Mouse (Mus musculus) erythroblast, embryonic 14.5 days (primary cell): ENCODE measurements around the gene Zc2hc1c. TPM values are rescaled to one million over a fixed set of nuclear protein-coding genes. Genes with fewer than 3 reads are reported as not detected.

Experiments used
- H3K27me3 ChIP-seq: 2 replicates; pipeline ENCODE4 v1.6.1; 2012; ENCODE audit warnings: inconsistent platforms; ENCODE audit not compliant: control insufficient read depth
- H3K36me3 ChIP-seq: 2 replicates; pipeline ENCODE4 v1.6.1; 2012; ENCODE audit warnings: mild to moderate bottlenecking, inconsistent platforms; ENCODE audit not compliant: control insufficient read depth
- H3K4me1 ChIP-seq: 2 replicates; pipeline ENCODE4 v1.6.1; 2012; ENCODE audit warnings: inconsistent platforms; ENCODE audit not compliant: control insufficient read depth
- H3K4me3 ChIP-seq: replicated peaks from 2 replicates; pipeline ENCODE3; 2012; ENCODE audit warnings: moderate library complexity, mild to moderate bottlenecking, inconsistent platforms
- H3K9me3 ChIP-seq: 2 replicates; pipeline ENCODE4 v1.6.1; 2012; ENCODE audit warnings: low read length, inconsistent platforms, mixed read lengths; ENCODE audit not compliant: control insufficient read depth
- GATA1 ChIP-seq: IDR thresholded peaks from 2 replicates; pipeline ENCODE4 v1.6.1; 2012; ENCODE audit warnings: low read length, inconsistent platforms, mixed read lengths
- TAL1 ChIP-seq: IDR thresholded peaks from 3 replicates; pipeline ENCODE4 v1.6.1; 2012; ENCODE audit warnings: low read length, inconsistent platforms, mixed read lengths
- polyA plus RNA-seq: library from polyadenylated mRNA; stranded (reverse); fragments of >175 nt; gene quantifications from 2 replicates; pipeline ENCODE4 v1.2.3, GENCODE M21; 2012

Zc2hc1c gene
- 0.01 TPM in 1 of 2 replicates, not detected in the other for polyA plus RNA-seq

GRCm38 (mm10) chr12:85288486-85289156 is at the start of gene Zc2hc1c:
Gene Zc2hc1c, plus strand, starts transcription at chr12:85288591.
- H3K36me3 ChIP-seq, result no peaks in the 10 kb centered on the region
- peaks cover 15% of the 10 kb centered on the region for H3K4me1 ChIP-seq
- no peaks in the 10 kb centered on the region for H3K9me3 ChIP-seq
- H3K27me3 ChIP-seq, result peaks cover 31% of the 10 kb centered on the region
- H3K4me3 ChIP-seq, result peak within 1 kb of the TSS; percentile 65
- TF ChIP-seq TAL1 (no peak), GATA1 (no peak)

- Histone ChIP-seq H3K27me3 (no peaks in the 10 kb centered on the region), H3K4me1 (no peaks in the 10 kb centered on the region), H3K36me3 (peaks cover 7% of the 10 kb centered on the region)
These were observed 36.3 kb upstream of the Zc2hc1c start for GRCm38 (mm10) chr12:85252083-85252482.

GRCm38 (mm10) chr12:85256074-85256751 is 32.2 kb upstream of the Zc2hc1c start:
- H3K27me3 ChIP-seq, result no peaks in the 10 kb centered on the region
- H3K36me3 ChIP-seq, result peaks cover 2% of the 10 kb centered on the region
- no peak for TF ChIP-seq TAL1
- no peak for TF ChIP-seq GATA1
- no peaks in the 10 kb centered on the region for H3K9me3 ChIP-seq
- no peak overlapping the region for H3K4me3 ChIP-seq
- H3K4me1 ChIP-seq, result peaks cover 2% of the 10 kb centered on the region; the same call in 1 of the 2 replicates

More at GRCm38 (mm10) chr12:85252083-85252482, 36.3 kb upstream of the Zc2hc1c start:
- Histone ChIP-seq H3K9me3 (peaks cover 7% of the 10 kb centered on the region), H3K4me3 (no peak overlapping the region)
- TF ChIP-seq TAL1, result no peak
- no peak for TF ChIP-seq GATA1

GRCm38 (mm10) chr12:85257008-85257639 is 31.3 kb upstream of the Zc2hc1c start:
- no peaks in the 10 kb centered on the region for H3K9me3 ChIP-seq
- no peak for TF ChIP-seq GATA1
- TF ChIP-seq TAL1, result no peak
- H3K4me1 ChIP-seq, result peaks cover 2% of the 10 kb centered on the region; the same call in 1 of the 2 replicates
- no peak overlapping the region for H3K4me3 ChIP-seq
- H3K27me3 ChIP-seq, result no peaks in the 10 kb centered on the region
- H3K36me3 ChIP-seq, result peaks cover 2% of the 10 kb centered on the region

GRCm38 (mm10) chr12:85262489-85262888 is 25.9 kb upstream of the Zc2hc1c start:
- H3K27me3 ChIP-seq, result no peaks in the 10 kb centered on the region
- TF ChIP-seq GATA1, result no peak
- peaks cover 2% of the 10 kb centered on the region for H3K36me3 ChIP-seq
- H3K4me1 ChIP-seq, result 0 out of 2 replicates have a peak, but pooled peaks cover 2% of the 10 kb centered on the region
- H3K9me3 ChIP-seq, result no peaks in the 10 kb centered on the region; the same call in 1 of the 2 replicates
- H3K4me3 ChIP-seq, result no peak overlapping the region

GRCm38 (mm10) chr12:85263190-85263589 is 25.2 kb upstream of the Zc2hc1c start:
- Histone ChIP-seq H3K36me3 (peaks cover 2% of the 10 kb centered on the region), H3K4me3 (no peak overlapping the region), H3K27me3 (no peaks in the 10 kb centered on the region), H3K9me3 (no peaks in the 10 kb centered on the region; the same call in 1 of the 2 replicates), H3K4me1 (0 out of 2 replicates have a peak, but pooled peaks cover 2% of the 10 kb centered on the region)
- TF ChIP-seq GATA1, result no peak
- TF ChIP-seq TAL1, result no peak

- peaks cover 4% of the 10 kb centered on the region; the same call in 1 of the 2 replicates for H3K4me1 ChIP-seq
- TF ChIP-seq GATA1 (no peak), TAL1 (no peak)
- no peaks in the 10 kb centered on the region for H3K27me3 ChIP-seq
- H3K9me3 ChIP-seq, result no peaks in the 10 kb centered on the region; the same call in 1 of the 2 replicates
- H3K36me3 ChIP-seq, result peaks cover 5% of the 10 kb centered on the region
- H3K4me3 ChIP-seq, result no peak overlapping the region
These were observed 23.9 kb upstream of the Zc2hc1c start for GRCm38 (mm10) chr12:85264531-85264930.

- H3K4me1 ChIP-seq, result peaks cover 8% of the 10 kb centered on the region
- no peaks in the 10 kb centered on the region for H3K27me3 ChIP-seq
- H3K36me3 ChIP-seq, result peaks cover 5% of the 10 kb centered on the region
- no peak for TF ChIP-seq TAL1
- TF ChIP-seq GATA1, result no peak
- no peaks in the 10 kb centered on the region; the same call in 1 of the 2 replicates for H3K9me3 ChIP-seq
- no peak overlapping the region for H3K4me3 ChIP-seq
These were observed 23.5 kb upstream of the Zc2hc1c start for GRCm38 (mm10) chr12:85264940-85265339.

- Histone ChIP-seq H3K4me3 (no peak overlapping the region), H3K9me3 (no peaks in the 10 kb centered on the region; the same call in 1 of the 2 replicates), H3K27me3 (no peaks in the 10 kb centered on the region), H3K4me1 (peaks cover 21% of the 10 kb centered on the region), H3K36me3 (peaks cover 5% of the 10 kb centered on the region)
- TF ChIP-seq GATA1 (no peak), TAL1 (no peak)
These were observed 22.1 kb upstream of the Zc2hc1c start for GRCm38 (mm10) chr12:85266248-85266647.
